Mouse (Mus musculus): Measurements from ENCODE around the gene Tmprss7.

Tmprss7 gene

DNA sequence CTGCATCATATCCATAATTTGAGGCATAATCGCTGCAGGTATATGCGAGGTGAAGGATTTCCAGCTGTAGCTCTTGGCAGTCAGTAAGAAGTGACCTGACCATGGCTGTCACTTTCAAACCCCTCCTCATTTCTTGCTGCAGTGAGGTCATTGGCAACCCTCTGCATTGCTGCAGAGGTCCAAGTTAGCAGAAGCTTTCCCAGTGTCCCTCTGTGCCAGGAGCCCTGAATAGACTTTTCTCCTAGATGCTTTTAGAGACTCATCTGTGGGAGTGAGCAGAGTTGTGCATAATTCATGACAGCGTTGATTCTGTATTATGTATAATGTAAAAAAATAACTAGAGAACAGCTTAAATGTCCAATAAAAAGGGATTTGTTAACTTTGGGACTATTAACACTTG lies 8.2 kb downstream of the Tmprss7 start:
- no peak for DNase-seq (ENCODE audit: low spot score)

DNA sequence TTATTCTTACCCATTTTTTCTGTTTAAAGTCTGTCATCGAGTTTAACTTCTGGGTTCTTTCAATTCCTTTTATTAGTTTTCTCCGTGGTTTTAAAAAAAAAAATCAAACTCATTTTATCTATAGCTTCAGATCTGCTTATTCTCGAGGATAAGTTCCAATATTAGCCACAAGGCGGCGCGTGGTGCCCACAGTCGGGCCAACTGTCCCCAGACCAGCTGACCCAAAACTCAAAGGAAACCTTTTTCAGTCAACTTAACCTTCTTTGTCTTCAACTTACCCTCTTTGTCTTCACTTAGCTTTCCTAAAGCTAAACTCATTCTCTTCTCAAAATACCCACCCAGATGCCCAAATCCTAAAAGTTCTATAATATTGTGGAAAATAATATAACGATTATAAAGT lies 8.6 kb downstream of the Tmprss7 start:
- peak; percentile 45 for DNase-seq (ENCODE audit: low spot score)

DNA sequence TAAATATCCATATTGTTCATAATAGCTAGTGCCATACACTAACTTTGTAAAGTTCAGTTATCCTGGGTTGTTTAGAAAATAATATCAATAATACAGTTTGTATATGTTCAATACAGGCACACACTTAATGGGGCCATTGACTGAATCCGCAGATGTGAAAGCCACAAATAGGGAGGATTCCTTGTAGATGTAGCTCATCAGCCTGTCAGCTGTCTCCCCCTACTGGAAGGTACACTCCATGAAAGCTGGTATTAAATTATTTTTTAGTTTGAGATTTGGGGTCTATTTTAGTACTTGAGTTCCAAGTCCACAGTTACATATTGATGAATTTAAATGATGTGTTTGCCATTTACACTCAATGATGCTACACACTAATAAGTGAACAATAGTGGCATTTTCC lies 17.0 kb downstream of the Tmprss7 start:
- DNase-seq (ENCODE audit: low spot score) = no peak

DNA sequence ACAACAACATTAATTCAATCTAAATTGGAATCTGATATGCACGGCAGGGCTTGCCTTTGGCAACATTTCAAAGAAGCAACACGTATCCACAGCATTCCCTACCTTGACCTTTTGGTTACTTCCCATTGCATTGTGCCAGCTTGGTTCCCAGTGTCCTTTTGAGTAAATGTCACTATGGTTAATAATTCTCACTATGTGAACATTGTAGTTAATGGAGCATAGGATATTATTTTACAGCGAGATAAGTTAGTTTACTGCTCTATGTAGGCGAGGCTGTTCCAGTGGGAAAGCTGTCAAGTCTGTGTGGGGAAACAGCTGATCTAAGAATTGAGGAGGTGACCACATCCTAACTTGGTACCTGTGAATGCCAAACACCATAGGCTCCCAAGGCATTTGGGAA lies 23.5 kb downstream of the Tmprss7 start:
- DNase-seq (ENCODE audit: low spot score) = no peak

DNA sequence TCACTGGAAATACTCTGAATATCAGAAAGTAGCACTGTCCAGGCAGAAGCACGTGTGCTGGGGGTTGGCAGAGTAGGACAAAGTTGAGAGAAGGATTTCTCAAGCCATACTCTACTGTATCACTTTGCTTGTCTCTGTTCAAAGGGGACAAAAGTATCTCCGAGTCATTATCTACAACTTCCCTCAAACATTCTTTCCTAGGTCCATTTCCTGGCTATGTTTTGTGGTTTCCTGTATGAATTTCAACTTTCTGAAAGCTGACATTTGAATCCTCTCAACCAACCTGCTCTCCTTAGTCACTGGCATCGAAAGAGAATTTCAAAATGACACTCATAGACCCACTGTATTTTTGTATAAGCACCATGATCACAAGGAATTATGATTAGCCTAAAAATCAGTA lies 25.3 kb downstream of the Tmprss7 start:
- DNase-seq (ENCODE audit: low spot score) = no peak

DNA sequence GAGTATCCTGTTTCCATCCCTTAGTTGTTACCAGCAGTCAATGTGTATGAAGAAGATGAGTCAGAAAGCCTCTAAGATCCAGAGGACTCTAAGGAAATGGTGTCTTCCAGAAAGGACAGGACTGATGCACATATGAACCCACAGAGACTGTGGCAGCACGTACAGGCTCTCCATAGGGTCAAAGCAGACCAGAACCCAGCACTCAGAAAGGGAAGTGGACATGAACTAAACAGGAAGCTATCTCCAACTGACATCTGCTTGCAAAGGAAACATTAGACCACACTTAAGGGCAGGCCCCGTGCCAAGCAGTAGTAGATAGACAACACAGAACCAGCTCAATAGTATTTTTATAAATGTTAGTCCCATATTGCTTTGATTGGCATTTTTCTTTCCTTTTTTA lies 27.3 kb downstream of the Tmprss7 start:
- DNase-seq (ENCODE audit: low spot score) = no peak

DNA sequence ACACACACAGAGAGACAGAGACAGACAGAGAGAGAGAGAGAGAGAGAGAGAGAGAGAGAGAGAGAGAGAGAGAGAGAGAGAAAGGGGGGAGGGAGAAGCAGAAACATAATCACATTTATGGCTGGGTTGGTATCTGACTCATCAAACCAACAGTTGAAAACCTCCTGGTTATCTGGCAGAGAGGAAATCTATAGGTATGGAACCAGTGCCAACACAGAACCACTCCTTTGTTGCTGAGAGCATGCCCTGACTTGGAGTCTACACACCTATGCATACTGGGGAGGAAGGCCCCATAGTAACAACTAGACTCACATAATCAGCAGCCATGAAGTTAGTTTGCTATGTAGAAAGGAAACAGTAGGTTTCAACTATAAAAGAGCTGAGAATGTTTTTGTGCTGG lies 31.1 kb downstream of the Tmprss7 start:
- DNase-seq (ENCODE audit: low spot score) = no peak

DNA sequence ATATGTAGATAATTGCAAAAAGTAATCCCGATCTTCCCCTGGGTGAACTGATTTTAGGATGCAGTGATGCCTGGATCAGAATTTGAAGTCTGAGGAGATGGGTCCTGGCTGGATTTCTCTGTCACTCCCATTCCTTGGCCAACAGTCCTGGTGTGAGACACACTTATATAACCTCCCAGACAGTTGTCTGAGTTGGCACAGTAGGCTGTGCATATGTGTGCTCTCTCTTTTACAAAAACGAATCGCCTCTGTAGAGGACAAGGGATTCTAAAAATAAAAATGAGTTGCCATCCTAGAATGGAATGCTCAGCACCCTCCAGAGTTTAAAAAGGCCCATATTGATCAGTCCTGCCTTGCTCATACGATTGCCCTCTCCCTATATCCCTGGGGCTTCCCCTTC lies 33.9 kb downstream of the Tmprss7 start:
- no peak for DNase-seq (ENCODE audit: low spot score)

DNA sequence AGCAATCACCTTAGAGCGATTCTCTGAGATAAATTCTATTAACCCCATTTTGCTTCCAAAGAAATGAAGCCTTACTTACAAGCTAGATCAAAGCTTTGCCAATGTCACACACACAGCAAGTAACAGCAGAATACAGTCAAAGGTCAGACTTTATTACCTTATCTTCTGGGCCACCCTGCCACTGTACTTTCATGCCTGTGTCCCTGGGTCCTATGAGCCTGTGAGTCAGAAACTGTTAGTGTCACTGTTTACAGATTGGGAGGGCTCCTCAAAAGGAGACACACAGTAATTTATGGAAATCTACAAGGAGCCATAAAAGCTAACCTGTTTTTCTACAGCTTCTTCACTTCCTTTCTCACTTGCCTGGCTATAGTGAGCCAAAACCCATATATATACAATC lies 35.2 kb downstream of the Tmprss7 start:
- no peak for DNase-seq (ENCODE audit: low spot score)

DNA sequence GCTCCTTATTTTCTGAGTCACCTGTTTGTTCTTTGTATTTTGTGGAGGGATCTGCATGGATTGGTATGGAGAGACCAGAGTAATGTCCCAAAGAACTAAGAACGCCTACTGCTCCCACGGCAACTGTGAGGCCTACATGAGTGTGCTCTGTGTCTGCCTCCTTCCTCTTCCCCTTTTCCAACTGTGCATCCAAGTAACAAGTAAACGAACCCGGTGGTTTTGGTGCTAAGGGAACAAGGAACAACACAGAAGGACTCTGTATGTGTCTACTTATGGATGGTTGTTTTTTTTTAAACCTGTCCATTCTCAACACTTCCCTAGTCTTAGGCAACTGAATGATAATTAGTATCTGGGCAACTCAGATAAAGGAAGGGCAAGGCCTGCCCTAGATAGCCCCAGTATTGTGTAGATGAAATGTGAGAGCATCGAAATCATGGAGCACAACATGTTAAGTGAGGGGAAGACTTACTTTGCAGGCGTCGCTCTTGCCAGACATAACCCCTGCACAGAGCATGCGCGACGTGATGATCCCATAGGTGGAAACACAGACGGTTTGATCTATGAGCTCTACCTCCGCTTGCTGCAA lies 35.8 kb downstream of the Tmprss7 start:
- no peak for DNase-seq (ENCODE audit: low spot score)

DNA sequence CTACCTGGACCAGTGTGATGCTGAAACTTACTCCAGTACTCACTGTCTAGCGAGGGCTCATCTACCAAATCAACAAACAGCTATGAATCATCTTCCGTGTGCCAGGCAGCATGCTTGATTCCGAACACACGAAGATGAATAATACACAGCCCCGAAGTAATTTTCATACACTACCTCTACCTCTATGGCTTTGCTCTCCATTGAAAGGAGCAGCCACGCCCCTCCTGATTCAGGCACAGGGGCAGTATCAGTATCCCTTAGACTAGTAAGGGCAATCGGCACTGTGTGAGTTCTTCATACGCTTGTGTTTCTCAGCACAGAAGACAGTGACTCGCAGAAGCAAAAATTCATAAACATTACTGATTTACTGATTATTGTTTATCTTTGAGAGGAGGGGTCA lies 39.0 kb downstream of the Tmprss7 start:
- no peak for DNase-seq (ENCODE audit: low spot score)

DNA sequence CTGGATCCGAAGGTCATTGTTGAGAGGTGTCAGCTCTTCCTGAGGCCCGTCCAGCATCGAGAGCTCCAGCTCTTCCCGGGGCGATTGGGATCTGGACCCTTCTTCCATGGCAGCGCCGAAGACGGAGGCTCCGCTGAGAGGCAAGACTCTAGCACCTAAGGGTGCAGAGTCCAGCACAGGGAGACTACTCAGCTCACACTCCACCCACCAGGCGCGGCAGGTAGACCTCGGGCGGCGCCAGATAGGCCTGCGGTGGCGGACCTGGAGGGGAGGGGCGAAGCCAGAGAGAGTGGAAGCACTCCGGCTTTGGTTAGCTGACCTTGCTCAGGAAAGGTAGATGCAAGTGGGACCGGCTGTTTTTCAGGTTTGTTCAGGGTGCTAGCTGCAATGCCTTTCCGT lies 39.5 kb downstream of the Tmprss7 start, which contains the start of gene BC016579:
Gene BC016579, minus strand, starts transcription at position 135 of the 399 bp plus-strand sequence.
- DNase-seq (ENCODE audit: low spot score) = peak; percentile 16

DNA sequence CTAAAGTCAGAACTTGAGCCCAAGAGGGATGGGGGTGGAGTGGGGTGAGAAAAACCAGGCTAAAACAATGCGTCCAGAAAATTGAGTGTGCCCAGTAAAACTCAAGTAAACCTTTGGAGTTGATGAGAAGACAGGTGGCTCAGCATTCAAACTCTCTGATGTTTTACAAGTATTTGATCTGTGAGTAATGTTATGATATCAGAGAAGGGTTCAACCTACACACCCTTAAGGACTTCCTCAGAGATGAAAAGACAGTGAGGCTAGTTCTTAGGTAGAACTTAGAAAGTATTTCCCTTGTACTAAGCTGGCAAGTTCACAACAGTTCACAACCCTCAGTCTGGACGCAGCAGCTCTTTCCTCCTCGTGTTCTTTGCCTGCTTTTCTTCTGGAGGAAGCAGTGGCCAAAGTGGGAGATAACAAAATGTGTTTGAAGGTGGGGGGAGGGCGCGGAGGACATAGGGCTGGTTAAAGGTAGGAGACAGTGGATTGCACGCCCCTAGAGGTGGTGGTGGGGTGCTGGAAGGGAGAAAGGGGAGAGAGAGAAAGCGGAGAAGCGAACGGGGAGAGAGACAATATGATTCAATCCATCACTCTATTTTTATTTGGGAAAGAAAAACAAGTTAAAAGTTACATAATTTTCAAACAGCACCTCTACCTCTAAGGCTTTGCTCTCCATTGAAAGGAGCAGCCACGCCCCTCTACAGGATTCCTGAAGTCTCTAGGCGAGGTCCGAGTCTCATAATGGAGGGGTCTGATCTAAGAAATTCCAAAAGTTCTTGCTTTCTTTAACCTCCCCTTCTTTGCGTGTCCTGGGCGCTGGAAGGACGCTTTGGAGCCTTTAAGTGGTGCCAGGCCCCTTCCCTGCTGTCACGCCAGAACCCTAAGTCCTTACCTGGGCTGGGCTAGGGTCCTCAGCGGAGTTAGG lies 40.2 kb downstream of the Tmprss7 start:
- no peak for DNase-seq (ENCODE audit: low spot score)

DNA sequence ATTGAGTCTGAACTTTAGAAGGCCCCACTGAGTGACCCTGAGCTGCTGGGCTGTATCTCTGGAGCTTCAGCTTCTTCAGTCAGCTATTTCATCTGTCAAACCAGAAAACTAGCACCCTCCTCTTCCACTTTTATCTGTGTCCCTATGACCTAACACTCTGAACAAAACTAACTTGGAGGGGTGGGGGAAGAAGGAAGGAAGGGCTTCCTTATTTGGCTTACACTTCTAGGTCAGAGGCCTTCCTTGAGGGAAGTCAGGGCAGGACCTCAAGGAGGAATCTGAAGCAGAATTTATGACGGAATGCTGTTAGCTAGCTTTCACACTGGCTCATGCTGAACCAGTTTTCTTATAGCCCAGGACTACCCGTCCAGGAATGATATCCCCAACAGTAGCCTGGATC lies 42.0 kb downstream of the Tmprss7 start:
- no peak for DNase-seq (ENCODE audit: low spot score)

DNA sequence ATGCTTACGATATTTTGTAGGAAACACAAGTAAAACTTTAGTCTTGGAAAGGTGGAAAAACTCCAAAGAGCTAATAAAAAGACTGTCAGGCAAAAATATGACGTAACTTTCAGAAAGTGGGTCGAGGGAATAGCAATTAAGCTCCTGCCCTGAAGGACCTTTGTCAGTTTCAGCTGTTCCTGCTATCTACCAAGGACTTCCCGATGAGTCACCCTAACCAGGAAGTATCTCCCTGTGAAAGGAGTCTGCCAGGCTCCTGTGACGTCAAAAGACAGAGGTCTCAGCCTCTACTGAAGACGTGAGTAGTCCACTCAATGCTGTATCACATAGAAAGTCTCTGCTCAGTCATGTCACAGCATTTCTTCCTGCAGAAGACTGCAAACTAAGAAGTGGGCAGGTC lies 49.1 kb downstream of the Tmprss7 start:
- no peak for DNase-seq (ENCODE audit: low spot score)

DNA sequence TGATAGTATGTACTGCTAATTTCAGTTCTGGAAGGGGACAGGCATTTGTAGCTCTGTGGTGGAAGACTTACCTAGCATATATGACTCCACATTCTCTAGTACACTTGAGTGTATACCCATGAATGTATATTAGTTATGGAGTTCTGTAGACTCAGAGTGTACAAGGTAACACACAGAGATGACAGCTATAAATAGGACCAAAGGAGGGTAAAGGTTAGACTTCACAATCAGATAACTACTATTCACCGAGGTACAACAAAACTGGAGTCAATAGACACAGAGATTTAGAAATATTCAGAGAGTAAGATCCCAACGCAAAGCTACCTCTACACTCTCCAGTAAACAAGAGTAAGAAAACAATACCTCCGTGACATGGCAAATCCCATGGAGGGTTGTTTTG lies 49.5 kb downstream of the Tmprss7 start:
- no peak for DNase-seq (ENCODE audit: low spot score)

DNA sequence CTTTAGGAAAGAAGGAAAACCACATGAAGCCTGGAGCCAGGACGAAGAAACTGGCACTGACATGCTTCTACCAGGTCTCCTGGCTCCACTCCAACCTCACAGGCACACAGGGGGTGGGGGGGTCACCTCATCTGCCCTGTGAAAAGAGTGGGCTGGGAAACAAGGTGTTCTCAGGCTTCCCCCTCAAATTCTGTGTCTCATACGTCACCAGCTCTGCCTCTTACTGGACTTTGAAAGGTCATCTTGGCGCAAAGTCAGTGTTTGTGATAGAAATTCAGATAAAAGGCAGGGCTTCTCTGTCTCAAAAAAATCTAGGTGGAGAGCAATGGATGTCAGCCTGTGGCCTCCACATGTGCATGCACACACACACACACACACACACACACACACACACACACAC lies 52.2 kb downstream of the Tmprss7 start:
- DNase-seq (ENCODE audit: low spot score) = no peak

DNA sequence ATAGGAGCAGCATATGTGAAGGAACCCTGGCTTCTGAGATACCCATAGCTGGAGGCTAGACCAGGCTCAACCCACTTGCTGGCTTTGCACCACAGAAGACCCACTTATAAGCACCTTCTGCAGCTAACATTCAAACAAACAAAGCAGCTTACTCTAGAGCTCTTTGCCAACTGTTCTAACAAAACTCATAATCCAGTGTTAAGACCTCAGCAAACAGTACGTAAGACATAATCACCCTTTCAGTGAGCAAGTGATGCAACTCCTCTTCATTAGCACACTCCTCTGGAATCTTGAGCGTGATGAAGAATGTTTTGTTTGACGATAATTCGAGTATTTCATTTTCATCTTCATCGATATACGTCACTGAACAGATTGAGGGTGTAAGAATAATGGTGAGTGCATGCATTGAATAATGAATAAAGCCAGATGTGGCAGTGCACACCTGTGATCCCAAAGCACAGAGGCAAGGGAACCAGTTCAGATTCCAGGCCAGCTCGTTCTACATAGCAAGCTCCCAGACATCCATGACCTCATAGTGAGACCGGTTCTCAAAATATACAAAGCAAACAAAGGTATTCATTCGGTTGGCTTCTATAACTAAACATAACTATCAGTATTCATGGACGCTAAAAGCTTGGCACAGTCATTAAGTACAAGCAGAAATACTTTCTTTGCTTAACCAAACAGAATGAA lies 53.2 kb downstream of the Tmprss7 start:
- DNase-seq (ENCODE audit: low spot score) = no peak

DNA sequence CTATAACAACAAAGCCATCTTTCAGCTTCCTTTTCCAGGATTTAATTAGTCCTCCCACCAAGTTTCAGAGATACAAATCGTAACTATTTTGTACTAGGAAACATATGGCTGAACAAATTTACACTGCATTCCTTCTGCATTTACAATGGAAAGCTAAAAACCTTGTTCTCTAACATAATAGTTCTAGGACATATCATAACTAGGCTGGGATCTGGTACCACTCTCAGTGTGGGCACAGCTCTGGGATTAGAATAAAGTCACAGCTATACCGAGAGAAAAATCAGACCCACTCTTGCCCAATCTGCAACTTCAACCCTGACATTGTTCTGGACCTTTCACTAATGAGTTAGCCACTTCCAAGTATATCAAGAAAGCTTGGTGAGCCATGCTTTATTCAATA lies 57.6 kb downstream of the Tmprss7 start:
- DNase-seq (ENCODE audit: low spot score) = no peak

DNA sequence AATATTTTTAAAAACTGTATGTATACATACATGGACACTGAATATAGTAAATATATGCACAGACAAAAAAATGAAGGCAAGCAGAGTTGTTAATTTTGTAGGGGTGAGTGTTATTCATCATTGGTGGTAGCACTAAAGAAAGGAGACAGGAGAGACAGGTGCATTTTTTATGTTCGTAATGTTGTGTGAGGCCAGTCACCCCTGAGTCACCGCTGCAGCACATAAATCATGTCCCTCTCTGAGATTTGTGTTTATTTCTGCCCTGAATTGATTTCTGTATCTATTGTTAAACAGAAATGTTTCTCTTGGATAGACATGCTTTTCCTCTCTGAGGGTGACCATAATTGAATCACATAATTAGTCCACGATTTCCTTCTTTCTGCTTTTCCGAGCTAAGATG lies 61.0 kb downstream of the Tmprss7 start:
- DNase-seq (ENCODE audit: low spot score) = no peak

DNA sequence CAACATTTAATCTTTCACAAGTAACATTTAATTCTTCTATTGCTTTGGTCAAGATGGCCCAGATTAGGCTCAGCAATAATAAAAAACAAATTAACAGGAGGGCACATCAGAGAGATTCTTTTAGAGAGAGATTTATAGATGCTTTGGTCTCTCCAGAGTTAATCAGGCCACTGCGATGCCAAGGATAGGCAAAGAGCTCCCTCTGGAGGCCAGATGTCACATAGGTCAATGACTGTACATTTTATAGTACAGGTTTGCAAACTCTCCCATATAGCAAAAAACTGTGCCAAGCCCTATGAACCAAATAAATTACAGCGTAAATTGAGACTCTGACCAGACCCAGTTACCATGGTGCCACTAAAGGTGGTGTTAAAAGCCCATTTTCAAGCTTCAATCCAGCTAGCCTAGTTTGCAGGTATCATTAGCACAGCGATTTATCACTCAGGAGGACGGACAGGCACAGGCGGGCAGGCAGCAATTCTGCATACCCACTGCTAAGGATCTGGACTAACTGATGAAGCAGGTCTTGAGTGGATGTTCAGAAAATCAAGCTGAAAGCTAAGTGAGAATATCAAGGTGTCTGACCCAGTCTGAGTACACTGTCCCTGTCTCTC lies 63.0 kb downstream of the Tmprss7 start:
- DNase-seq (ENCODE audit: low spot score) = peak; percentile 50

DNA sequence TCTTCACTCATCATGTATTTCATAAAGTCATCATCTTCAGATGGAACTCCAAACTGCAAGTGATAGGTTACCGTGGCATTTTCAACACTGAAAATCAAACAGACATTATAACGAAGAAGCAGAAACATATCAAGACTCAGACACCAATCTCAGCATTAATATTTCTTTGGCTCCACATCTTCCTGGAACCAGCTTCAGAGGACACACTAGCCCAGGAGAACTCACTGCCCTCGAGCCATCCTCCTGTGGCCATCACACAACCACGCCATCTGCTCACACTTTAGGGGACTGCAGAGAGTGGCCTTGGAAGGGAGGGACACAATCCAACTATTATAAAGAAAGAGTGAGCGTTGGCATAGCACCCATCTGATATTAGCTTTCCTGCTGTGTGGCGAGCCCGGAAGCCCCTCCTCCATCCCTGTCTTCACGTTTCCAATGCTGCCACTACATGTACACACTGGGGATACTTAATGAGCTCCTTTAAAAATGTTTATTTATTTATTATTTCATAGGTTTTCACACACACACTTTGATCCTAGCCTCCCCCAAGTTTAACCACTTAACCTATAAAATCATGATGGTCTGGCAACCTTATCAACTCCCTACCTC lies 63.9 kb downstream of the Tmprss7 start:
- DNase-seq (ENCODE audit: low spot score) = no peak
